Mouse (Mus musculus) bone marrow, adult 2 months (tissue): Measurements from ENCODE around the gene Dpp4. TPM values are rescaled to one million over a fixed set of nuclear protein-coding genes. Genes with fewer than 3 reads are reported as not detected.

Experiments used
- H3K27ac ChIP-seq: fragments of 200-500 bp; 2 replicates; pipeline ENCODE4 v1.5.1; 2012; ENCODE audit warnings: low read depth, mild to moderate bottlenecking, control low read depth, inconsistent platforms, low read length; ENCODE audit not compliant: control insufficient read depth, poor library complexity, insufficient read depth
- H3K4me1 ChIP-seq: fragments of 200-500 bp; 2 replicates; pipeline ENCODE4 v1.6.1; 2011; ENCODE audit warnings: low read length; ENCODE audit not compliant: control insufficient read depth, insufficient read depth
- H3K4me3 ChIP-seq: fragments of 200-500 bp; replicated peaks from 2 replicates; pipeline ENCODE3; 2011; ENCODE audit warnings: mild to moderate bottlenecking, low read depth, low read length, control low read depth; ENCODE audit not compliant: control insufficient read depth
- CTCF ChIP-seq: fragments of 200-500 bp; IDR thresholded peaks from 2 replicates; pipeline ENCODE4 v1.5.1; 2011; ENCODE audit warnings: low read length, control low read depth; ENCODE audit not compliant: control insufficient read depth, insufficient read depth
- POLR2A ChIP-seq: fragments of 200-500 bp; IDR thresholded peaks from 2 replicates; pipeline ENCODE4 v1.6.1; 2011; ENCODE audit warnings: low read depth, mild to moderate bottlenecking, control low read depth, low read length, borderline replicate concordance; ENCODE audit not compliant: control insufficient read depth
- WGBS: fragments of 180-500 bp; shearing (Covaris S2); methylation state at CpG from one replicate; pipeline ENCODE4 v1.1.7; 2018; 5-methylcytosine and 5-hydroxymethylcytosine counted together
- polyA plus RNA-seq: library from polyadenylated mRNA; stranded (reverse); fragments of >200 nt; gene quantifications from 2 replicates; pipeline ENCODE4 v1.2.4, GENCODE M21; 2011; ENCODE audit warnings: low replicate concordance; ENCODE audit not compliant: missing spikeins, insufficient read depth, insufficient read length

The Dpp4 gene
- polyA plus RNA-seq, 1 experiment = 8.0 TPM

GRCm38 (mm10) chr2:62323078-62323637 lies 88.9 kb downstream of the Dpp4 start:
- Histone ChIP-seq H3K4me1 (no peaks in the 10 kb centered on the region), H3K4me3 (no peak overlapping the region), H3K27ac (no peak overlapping the region)
- 83% methylated on average over 9 of the region's 9 CpGs for WGBS
- TF ChIP-seq POLR2A = no peak
- TF ChIP-seq CTCF = no peak

GRCm38 (mm10) chr2:62319489-62319888 lies 92.5 kb downstream of the Dpp4 start:
- H3K4me3 ChIP-seq = no peak overlapping the region
- no peak overlapping the region for H3K27ac ChIP-seq
- 64% methylated on average over 3 of the region's 3 CpGs for WGBS
- no peak for TF ChIP-seq CTCF
- TF ChIP-seq POLR2A = no peak
- no peaks in the 10 kb centered on the region for H3K4me1 ChIP-seq

- no peak overlapping the region for H3K27ac ChIP-seq
- no peak overlapping the region for H3K4me3 ChIP-seq
- TF ChIP-seq POLR2A (no peak), CTCF (no peak)
- whole genome bisulfite sequencing = 7% methylated on average over 2 of the region's 2 CpGs
- no peaks in the 10 kb centered on the region for H3K4me1 ChIP-seq
These were observed 95.1 kb downstream of the Dpp4 start for GRCm38 (mm10) chr2:62316930-62317329.

- no peak for TF ChIP-seq CTCF
- no peak for TF ChIP-seq POLR2A
- H3K4me1 ChIP-seq = no peaks in the 10 kb centered on the region
- no peak overlapping the region for H3K4me3 ChIP-seq
- 77% methylated on average over 2 of the region's 2 CpGs for WGBS
- no peak overlapping the region for H3K27ac ChIP-seq
These were observed 104.6 kb downstream of the Dpp4 start for GRCm38 (mm10) chr2:62307477-62307876.

- TF ChIP-seq CTCF (no peak), POLR2A (no peak)
- Histone ChIP-seq H3K4me1 (no peaks in the 10 kb centered on the region), H3K27ac (no peak overlapping the region), H3K4me3 (no peak overlapping the region)
- WGBS = 83% methylated on average over 5 of the region's 5 CpGs
These were observed 105.1 kb downstream of the Dpp4 start for GRCm38 (mm10) chr2:62306978-62307377.

GRCm38 (mm10) chr2:62301716-62302115 lies 110.3 kb downstream of the Dpp4 start:
- no peak overlapping the region for H3K27ac ChIP-seq
- H3K4me1 ChIP-seq = no peaks in the 10 kb centered on the region
- TF ChIP-seq CTCF (no peak), POLR2A (no peak)
- H3K4me3 ChIP-seq = no peak overlapping the region
- WGBS = 83% methylated on average over 2 of the region's 2 CpGs

GRCm38 (mm10) chr2:62293846-62294245 lies 118.2 kb downstream of the Dpp4 start:
- Histone ChIP-seq H3K4me3 (no peak overlapping the region), H3K27ac (no peak overlapping the region), H3K4me1 (no peaks in the 10 kb centered on the region)
- WGBS = 8% methylated on average over 2 of the region's 2 CpGs
- TF ChIP-seq POLR2A (no peak), CTCF (no peak)

GRCm38 (mm10) chr2:62287532-62287931 lies 124.5 kb downstream of the Dpp4 start:
- no peak overlapping the region for H3K4me3 ChIP-seq
- WGBS = 64% methylated on average over 4 of the region's 4 CpGs
- no peaks in the 10 kb centered on the region for H3K4me1 ChIP-seq
- TF ChIP-seq CTCF (no peak), POLR2A (no peak)
- no peak overlapping the region for H3K27ac ChIP-seq

DNA sequence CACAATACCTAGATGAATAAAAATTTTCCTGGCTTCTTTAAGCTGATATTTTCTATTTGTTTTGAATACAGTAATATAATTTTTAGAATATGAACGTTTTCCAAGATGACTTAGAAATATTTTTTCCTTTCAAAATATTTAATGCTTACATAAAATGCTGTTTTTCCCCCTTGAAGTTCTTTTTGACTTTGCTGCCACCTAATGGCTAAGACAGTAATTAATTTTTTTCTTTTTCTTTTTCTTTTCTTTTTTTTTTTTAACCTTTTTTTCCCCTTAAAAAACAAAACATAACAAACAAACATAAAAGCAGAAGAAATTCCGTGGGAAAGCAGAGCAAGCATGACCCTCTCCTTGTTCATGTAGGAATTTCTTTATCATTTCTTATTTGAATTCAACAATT lies 126.2 kb downstream of the Dpp4 start:
- TF ChIP-seq CTCF (no peak), POLR2A (no peak)

More for the DNA sequence above, 126.2 kb downstream of the Dpp4 start:
- H3K27ac ChIP-seq = no peak overlapping the region
- no peaks in the 10 kb centered on the region for H3K4me1 ChIP-seq
- H3K4me3 ChIP-seq = no peak overlapping the region
- 0% methylated on average over 2 of the region's 2 CpGs for WGBS
